Mouse (Mus musculus) testis, adult 2 months (tissue): ENCODE data around the gene Cdc123.

Experiments used
- CTCF ChIP-seq: fragments of 200-500 bp; IDR thresholded peaks from 2 replicates; pipeline ENCODE4 v1.5.1; 2012; ENCODE audit warnings: low read depth, mild to moderate bottlenecking, inconsistent platforms, low read length, moderate library complexity; ENCODE audit not compliant: control insufficient read depth, insufficient read depth, insufficient replicate concordance
- POLR2A ChIP-seq: fragments of 200-500 bp; IDR thresholded peaks from 2 replicates; pipeline ENCODE4 v1.6.1; 2012; ENCODE audit warnings: low read depth, mild to moderate bottlenecking, inconsistent platforms, low read length, moderate library complexity; ENCODE audit not compliant: control insufficient read depth

- TF ChIP-seq CTCF (no peak), POLR2A (no peak)
Measured at GRCm38 (mm10) chr2:5824213-5824612, 20.8 kb downstream of the Cdc123 start.
